Mouse (Mus musculus) forebrain, embryonic 13.5 days (tissue): ENCODE measurements at regions not wholly inside any gene's neighbourhood (a gene's known extent, or its start where the extent isn't known, plus 50 kb on each side); places are given as distances from the start of the nearest gene placed in this dataset.

ENCODE experiments used
- ATAC-seq: fragments of 200-750 bp; cut with Nextera tagmentation; 2 replicates; pipeline ENCODE4 v1.8.0; 2017
- H3K27ac ChIP-seq: fragments of 300-500 bp; sonication (generic); 2 replicates; pipeline ENCODE4 v1.5.1; 2015; ENCODE audit warnings: inconsistent platforms, mild to moderate bottlenecking, moderate library complexity
- H3K27me3 ChIP-seq: fragments of 300-500 bp; sonication (generic); 2 replicates; pipeline ENCODE4 v1.6.1; 2015; ENCODE audit warnings: mild to moderate bottlenecking, inconsistent platforms
- H3K36me3 ChIP-seq: fragments of 300-500 bp; sonication (generic); 2 replicates; pipeline ENCODE4 v1.6.1; 2015; ENCODE audit warnings: mild to moderate bottlenecking, inconsistent platforms; ENCODE audit not compliant: poor library complexity, severe bottlenecking
- H3K4me1 ChIP-seq: fragments of 300-500 bp; sonication (generic); 2 replicates; pipeline ENCODE4 v1.6.1; 2015; ENCODE audit warnings: inconsistent platforms
- H3K4me2 ChIP-seq: fragments of 300-500 bp; sonication (generic); 2 replicates; pipeline ENCODE4 v1.6.1; 2015; ENCODE audit warnings: inconsistent platforms, mild to moderate bottlenecking, moderate library complexity
- H3K4me3 ChIP-seq: fragments of 300-500 bp; sonication (generic); 2 replicates; pipeline ENCODE4 v1.5.1; 2015; ENCODE audit warnings: mild to moderate bottlenecking, inconsistent platforms
- H3K9ac ChIP-seq: fragments of 300-500 bp; sonication (generic); 2 replicates; pipeline ENCODE4 v1.6.1; 2015; ENCODE audit warnings: mild to moderate bottlenecking, inconsistent platforms
- H3K9me3 ChIP-seq: fragments of 300-500 bp; sonication (generic); replicated peaks from 2 replicates; pipeline ENCODE4 v1.6.1; 2016; ENCODE audit warnings: inconsistent platforms
- WGBS: fragments of 180-500 bp; shearing (Covaris S2); methylation state at CpG from one replicate; pipeline ENCODE4 v1.1.7; 2015; 5-methylcytosine and 5-hydroxymethylcytosine counted together

DNA sequence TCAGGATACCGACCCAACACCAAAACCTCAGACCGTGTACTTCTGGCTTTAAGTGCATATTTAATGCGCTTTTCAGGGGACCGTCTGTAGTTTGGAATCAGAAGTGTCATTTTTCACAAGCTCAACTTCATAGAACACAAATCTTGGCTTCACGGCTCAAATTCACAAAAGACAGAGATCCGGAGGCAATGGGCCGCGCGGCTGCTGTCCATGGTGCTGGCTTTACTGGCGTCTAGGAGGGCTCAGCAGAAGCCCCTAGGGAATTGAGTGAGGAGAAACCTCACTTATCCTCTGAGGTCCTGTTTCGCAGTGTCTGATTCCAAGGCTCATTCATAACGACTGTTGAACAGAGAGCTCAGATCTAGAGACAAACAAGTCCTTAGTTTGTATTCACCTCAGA is 196.5 kb upstream of the Ajap1 start:
- no peak overlapping the region for H3K27ac ChIP-seq
- H3K27me3 ChIP-seq: peaks cover 5% of the 10 kb centered on the region; the same call in 1 of the 2 replicates
- H3K9me3 ChIP-seq: no peaks in the 10 kb centered on the region
- H3K4me2 ChIP-seq: no peak overlapping the region
- WGBS: 32% methylated on average over 12 of the region's 12 CpGs
- no peaks in the 10 kb centered on the region for H3K36me3 ChIP-seq
- no peak overlapping the region for H3K4me3 ChIP-seq
- no peak for ATAC-seq
- H3K4me1 ChIP-seq: no peaks in the 10 kb centered on the region
- H3K9ac ChIP-seq: no peak overlapping the region

DNA sequence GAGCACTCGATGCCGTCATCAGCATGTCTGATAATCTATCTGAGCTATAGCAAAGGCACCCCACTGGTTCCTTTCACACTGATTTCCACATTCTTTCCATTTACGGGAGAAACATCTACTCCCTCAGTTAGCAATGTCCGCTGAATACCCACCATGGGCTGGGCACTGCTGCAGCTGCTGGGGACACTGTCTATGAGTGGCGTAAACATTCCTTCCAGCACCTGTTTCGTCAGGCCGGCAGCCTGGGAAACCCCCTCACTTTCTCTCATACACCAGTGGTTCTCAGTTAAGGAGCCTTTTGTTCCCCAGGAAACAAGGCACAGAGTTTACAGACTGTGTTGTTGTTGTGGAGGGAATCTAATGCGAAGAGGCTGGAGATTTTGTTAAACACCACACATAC is 205.8 kb upstream of the Ajap1 start:
- no peak overlapping the region for H3K4me2 ChIP-seq
- no peak for ATAC-seq
- H3K9ac ChIP-seq: no peak overlapping the region
- peaks cover 4% of the 10 kb centered on the region; the same call in 1 of the 2 replicates for H3K4me1 ChIP-seq
- no peaks in the 10 kb centered on the region for H3K36me3 ChIP-seq
- H3K9me3 ChIP-seq: no peaks in the 10 kb centered on the region
- H3K27ac ChIP-seq: no peak overlapping the region
- no peak overlapping the region for H3K4me3 ChIP-seq
- WGBS: 44% methylated on average over 8 of the region's 8 CpGs
- H3K27me3 ChIP-seq: no peaks in the 10 kb centered on the region

DNA sequence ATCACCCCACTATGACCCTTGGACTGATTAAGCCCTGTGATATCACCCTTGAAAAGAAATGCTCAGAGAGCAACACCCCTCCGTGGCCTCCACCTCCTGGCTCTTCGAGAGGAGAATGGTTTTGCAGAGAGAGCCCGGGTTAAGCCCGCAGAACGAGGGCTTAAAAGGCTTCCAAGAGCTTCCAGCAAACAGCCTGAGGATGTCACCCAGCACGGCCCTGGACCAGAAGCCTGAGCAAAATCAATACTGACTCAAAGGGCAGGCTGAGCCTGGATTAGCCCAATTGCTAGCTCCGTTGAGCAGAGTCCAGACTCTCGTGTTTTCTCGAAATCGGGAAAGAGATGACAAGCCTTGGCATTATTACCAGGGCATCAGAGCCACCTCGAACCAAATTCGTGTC is 211.3 kb upstream of the Ajap1 start:
- peaks cover 13% of the 10 kb centered on the region for H3K4me1 ChIP-seq
- no peaks in the 10 kb centered on the region for H3K36me3 ChIP-seq
- H3K27ac ChIP-seq: no peak overlapping the region
- no peaks in the 10 kb centered on the region for H3K9me3 ChIP-seq
- H3K9ac ChIP-seq: no peak overlapping the region
- ATAC-seq: no peak
- H3K4me3 ChIP-seq: no peak overlapping the region
- no peaks in the 10 kb centered on the region for H3K27me3 ChIP-seq
- H3K4me2 ChIP-seq: no peak overlapping the region
- 67% methylated on average over 12 of the region's 12 CpGs for WGBS

DNA sequence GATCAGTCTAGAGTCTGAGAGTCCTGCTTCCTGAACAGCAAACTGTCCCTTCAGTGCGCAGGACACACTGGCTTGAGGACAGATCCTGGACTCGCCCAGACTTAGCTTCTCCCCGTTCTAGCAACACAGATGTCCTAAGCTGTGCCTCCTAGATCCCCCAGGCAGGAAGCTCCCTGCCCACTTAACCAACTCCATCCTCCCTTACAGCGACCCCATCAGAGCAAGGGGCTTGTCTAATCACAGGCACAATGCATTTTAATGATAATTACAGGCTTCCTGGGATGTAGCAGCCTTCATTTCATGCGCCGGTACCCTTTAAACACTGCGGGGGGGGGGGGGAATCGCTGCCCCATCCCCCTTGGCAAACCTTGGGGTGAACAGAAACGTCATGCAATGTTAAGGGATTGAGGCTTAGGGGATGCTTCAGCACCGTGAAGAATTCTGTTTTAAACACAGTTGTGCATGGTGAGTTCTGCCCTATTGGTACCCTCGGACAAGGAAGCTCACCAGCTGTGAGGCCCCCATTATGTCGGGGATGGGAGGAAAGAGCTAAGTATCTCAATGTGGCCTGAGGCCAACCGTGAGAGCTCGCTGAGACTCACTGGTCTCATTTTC is 213.9 kb upstream of the Ajap1 start:
- Histone ChIP-seq H3K9me3 (no peaks in the 10 kb centered on the region), H3K9ac (peak overlapping the region; percentile 31; the same call in 1 of the 2 replicates), H3K4me3 (no peak overlapping the region), H3K27me3 (no peaks in the 10 kb centered on the region), H3K27ac (peak overlapping the region; percentile 25; the same call in 1 of the 2 replicates), H3K36me3 (no peaks in the 10 kb centered on the region), H3K4me1 (peaks cover 13% of the 10 kb centered on the region), H3K4me2 (peak overlapping the region; percentile 33)
- peak; percentile 83 for ATAC-seq
- 9% methylated on average over 14 of the region's 14 CpGs for WGBS

DNA sequence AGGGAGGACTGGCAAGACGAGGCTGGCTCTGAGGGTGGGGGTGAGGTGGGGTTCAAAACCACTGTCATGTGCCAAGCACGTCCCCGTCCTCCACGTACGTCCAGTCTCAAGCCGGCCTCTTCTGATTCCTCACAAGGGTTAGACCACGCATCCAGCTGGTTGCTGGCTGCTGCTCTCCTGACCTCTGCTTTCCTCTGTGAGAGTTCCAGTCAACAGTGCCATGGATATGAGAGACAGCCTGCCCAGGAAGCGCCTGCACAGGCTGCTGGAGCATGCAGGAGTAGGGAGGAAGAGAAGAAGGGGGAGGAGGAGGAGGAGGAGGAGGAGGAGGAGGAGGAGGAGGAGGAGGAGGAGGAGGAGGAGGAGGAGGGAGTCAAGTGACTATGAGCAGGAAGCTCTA is 224.6 kb upstream of the Ajap1 start:
- no peak overlapping the region for H3K27ac ChIP-seq
- H3K9ac ChIP-seq: no peak overlapping the region
- H3K4me3 ChIP-seq: no peak overlapping the region
- no peaks in the 10 kb centered on the region for H3K27me3 ChIP-seq
- no peak for ATAC-seq
- H3K4me1 ChIP-seq: no peaks in the 10 kb centered on the region
- 87% methylated on average over 7 of the region's 8 CpGs for WGBS
- no peak overlapping the region for H3K4me2 ChIP-seq
- H3K9me3 ChIP-seq: no peaks in the 10 kb centered on the region
- no peaks in the 10 kb centered on the region for H3K36me3 ChIP-seq

DNA sequence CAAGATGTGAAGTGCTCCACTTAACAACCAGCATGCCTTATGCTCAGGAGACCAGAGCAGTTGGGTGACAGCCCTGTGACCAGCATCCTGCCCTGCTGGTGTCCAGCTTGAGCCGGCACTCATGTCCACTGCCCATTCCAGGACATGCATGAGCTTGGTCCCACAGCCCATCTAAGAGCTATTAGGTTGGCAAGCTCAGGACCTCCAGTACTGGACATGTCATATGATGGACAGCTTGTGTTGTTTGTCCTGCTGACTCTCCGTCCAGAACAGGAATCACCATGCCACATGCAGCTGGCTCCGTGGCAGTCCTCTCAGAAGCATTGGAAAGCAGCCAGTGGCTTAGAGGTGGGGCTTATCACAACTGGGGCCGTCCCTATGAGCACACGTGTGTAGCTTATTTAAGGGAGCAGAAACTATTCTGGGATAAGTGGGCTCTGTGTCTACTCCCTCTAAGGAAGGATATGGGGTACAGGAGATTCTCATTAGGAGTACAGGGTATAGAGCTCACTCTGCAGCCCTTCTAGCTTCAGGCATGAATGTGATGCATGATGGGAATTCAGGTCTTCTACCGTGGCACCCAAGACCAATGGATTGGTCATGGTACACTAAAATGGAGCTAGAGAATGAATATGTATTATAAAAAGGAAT is 232.5 kb upstream of the Ajap1 start:
- no peaks in the 10 kb centered on the region for H3K9me3 ChIP-seq
- no peak overlapping the region for H3K4me3 ChIP-seq
- H3K27me3 ChIP-seq: no peaks in the 10 kb centered on the region
- H3K9ac ChIP-seq: no peak overlapping the region
- no peaks in the 10 kb centered on the region for H3K36me3 ChIP-seq
- no peak for ATAC-seq
- peaks cover 29% of the 10 kb centered on the region for H3K4me1 ChIP-seq
- H3K4me2 ChIP-seq: no peak overlapping the region
- H3K27ac ChIP-seq: no peak overlapping the region
- WGBS: 62% methylated on average over 6 of the region's 6 CpGs

DNA sequence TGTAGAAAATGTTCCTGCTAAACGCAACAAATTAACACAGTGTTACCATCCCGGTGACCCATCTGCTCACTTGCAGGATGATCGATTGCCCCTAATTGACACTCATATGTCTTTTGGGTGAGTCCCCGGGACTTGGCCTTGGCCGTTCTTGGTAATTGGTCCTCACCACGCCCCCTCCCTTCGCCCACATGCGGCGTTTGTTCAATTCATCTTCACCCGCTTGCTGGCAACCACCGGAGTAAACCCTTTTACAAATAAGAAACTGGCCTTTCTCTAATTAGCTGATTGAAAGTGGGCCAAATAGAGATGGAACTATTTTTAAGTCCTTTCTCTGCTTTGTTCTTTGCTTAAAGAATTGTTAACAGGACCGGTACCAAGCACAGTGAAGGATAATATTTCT is 234.7 kb upstream of the Ajap1 start:
- Histone ChIP-seq H3K36me3 (no peaks in the 10 kb centered on the region), H3K4me2 (no peak overlapping the region), H3K27ac (no peak overlapping the region), H3K4me1 (peaks cover 32% of the 10 kb centered on the region), H3K4me3 (no peak overlapping the region), H3K27me3 (no peaks in the 10 kb centered on the region), H3K9ac (no peak overlapping the region), H3K9me3 (no peaks in the 10 kb centered on the region)
- WGBS: 55% methylated on average over 12 of the region's 12 CpGs
- no peak for ATAC-seq

DNA sequence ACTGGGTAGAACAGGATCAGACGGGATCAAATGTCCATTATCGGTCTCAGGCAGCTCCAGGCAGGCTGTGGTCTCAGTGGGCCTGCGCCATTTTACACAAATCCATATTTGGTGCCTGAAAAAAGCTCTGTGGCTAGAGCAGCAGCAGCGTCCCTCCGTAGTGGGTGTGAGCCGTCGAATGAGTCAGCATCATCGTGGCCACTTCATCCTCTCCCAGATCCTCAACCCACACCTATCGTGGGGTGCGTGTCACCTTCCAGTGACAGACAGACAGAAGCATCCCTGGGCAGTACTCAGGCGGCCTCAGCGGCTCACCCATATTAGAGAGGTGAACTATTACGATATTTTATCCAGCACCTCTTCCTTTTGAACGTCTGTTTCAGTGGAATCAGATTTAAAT is 233.0 kb upstream of the A430005L14Rik start:
- no peak for ATAC-seq
- H3K9me3 ChIP-seq: no peaks in the 10 kb centered on the region
- 92% methylated on average over 14 of the region's 14 CpGs for WGBS

DNA sequence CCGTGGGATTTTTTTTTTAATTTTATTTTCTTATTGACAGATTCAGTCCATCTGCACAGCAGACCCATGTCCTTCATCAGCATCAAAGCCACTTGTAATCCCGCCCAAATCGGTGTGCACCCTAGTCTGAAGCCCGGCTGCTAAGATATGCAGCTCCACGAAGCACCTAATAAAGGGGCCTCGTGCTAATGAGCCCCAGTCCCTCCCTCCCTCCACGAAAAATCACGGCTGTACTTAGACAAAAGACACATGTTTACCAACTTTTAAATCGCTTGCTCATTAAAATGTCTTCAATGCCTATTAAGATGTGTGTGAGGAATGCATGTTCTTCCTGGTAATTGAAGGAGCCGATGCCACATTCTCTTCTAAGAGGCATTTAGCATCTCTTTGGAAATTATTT is 229.8 kb upstream of the A430005L14Rik start:
- H3K4me2 ChIP-seq: no peak overlapping the region
- H3K36me3 ChIP-seq: no peaks in the 10 kb centered on the region
- no peak overlapping the region for H3K27ac ChIP-seq
- no peak overlapping the region for H3K4me3 ChIP-seq
- 0 out of 2 replicates have a peak, but pooled peaks cover 8% of the 10 kb centered on the region for H3K27me3 ChIP-seq
- peaks cover 26% of the 10 kb centered on the region for H3K4me1 ChIP-seq
- H3K9ac ChIP-seq: no peak overlapping the region
- ATAC-seq: no peak
- H3K9me3 ChIP-seq: no peaks in the 10 kb centered on the region
- 27% methylated on average over 10 of the region's 10 CpGs for WGBS

More for the DNA sequence above, 233.0 kb upstream of the A430005L14Rik start:
- Histone ChIP-seq H3K9ac (no peak overlapping the region), H3K4me3 (no peak overlapping the region), H3K36me3 (no peaks in the 10 kb centered on the region), H3K27ac (no peak overlapping the region), H3K4me2 (no peak overlapping the region), H3K4me1 (peaks cover 30% of the 10 kb centered on the region), H3K27me3 (0 out of 2 replicates have a peak, but pooled peaks cover 8% of the 10 kb centered on the region)

DNA sequence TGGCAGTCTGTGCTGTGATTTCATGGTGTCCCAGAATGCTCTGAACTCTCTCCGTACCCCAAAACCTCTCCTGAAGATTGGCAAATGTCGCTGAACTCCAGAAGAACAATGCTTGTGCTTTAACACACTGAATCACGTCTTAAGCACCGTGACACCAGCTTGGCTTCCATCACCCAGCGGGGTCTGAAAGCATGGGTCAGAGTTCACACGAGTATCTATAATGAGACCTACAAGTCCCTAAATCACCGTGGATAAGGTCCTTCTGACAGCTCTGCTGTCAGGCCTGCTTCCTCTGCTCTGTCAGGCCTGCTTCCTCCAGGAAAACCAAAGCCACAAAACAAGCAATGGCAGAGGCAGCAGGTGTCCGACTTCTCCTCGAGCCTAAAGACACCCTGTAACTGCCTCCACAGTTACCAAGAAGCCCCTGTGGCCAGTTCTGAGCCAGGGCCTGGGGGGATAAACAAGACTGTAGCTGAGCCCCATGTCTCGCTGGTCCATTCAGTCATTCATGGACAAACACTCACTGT is 229.1 kb upstream of the A430005L14Rik start:
- no peak for ATAC-seq
- no peak overlapping the region for H3K27ac ChIP-seq
- H3K9me3 ChIP-seq: no peaks in the 10 kb centered on the region
- no peak overlapping the region for H3K9ac ChIP-seq
- no peaks in the 10 kb centered on the region for H3K36me3 ChIP-seq
- H3K4me1 ChIP-seq: peaks cover 26% of the 10 kb centered on the region
- no peak overlapping the region for H3K4me3 ChIP-seq
- H3K4me2 ChIP-seq: no peak overlapping the region
- H3K27me3 ChIP-seq: 0 out of 2 replicates have a peak, but pooled peaks cover 8% of the 10 kb centered on the region
- WGBS: 45% methylated on average over 10 of the region's 10 CpGs

DNA sequence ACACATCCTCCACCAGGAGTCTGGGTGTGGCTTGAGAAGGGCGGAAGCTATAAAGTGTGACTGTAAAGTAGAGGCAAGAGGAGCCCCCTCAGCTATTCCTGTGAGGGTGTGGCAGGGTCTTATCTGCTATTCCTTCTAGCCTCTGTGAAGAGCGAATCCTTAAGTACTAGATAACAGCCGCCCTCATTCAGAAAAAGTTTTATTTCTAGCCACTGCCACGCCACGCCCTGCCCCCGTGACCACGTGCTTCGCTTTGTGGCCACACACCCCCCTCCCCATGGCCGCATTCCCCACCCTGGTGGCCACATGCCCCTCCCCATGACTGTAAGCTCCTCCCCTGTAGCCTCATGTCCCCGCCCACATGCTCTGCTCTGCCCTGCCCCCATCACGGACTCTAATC is 218.9 kb upstream of the A430005L14Rik start:
- Histone ChIP-seq H3K4me3 (no peak overlapping the region), H3K36me3 (no peaks in the 10 kb centered on the region), H3K4me1 (no peaks in the 10 kb centered on the region), H3K27ac (no peak overlapping the region), H3K9ac (no peak overlapping the region), H3K27me3 (no peaks in the 10 kb centered on the region), H3K4me2 (no peak overlapping the region), H3K9me3 (no peaks in the 10 kb centered on the region)
- no peak for ATAC-seq
- WGBS: 90% methylated on average over 11 of the region's 11 CpGs

DNA sequence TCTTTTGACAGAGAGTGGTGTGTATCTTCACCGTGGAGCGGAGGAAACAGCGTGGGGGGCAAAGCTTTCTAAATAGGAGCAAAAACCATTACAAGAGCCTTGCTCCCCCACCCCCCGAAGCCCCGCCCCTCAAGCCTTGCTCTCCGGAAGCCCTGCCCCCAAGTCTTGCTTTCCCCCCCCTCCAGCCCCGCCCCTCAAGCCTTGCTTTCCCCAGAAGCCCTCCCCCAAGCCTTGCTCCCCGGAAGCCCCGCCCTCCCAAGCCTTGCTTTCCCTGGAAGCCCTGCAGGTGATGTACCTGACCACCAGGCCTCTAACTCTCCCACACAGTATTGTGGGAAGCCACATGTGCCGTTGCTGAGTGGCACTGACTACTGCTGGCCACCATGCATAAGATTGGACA is 214.8 kb upstream of the A430005L14Rik start:
- H3K36me3 ChIP-seq: no peaks in the 10 kb centered on the region
- no peaks in the 10 kb centered on the region for H3K4me1 ChIP-seq
- H3K4me3 ChIP-seq: no peak overlapping the region
- 91% methylated on average over 10 of the region's 10 CpGs for WGBS
- ATAC-seq: no peak
- H3K9me3 ChIP-seq: no peaks in the 10 kb centered on the region
- no peak overlapping the region for H3K9ac ChIP-seq
- no peaks in the 10 kb centered on the region for H3K27me3 ChIP-seq
- H3K4me2 ChIP-seq: no peak overlapping the region
- H3K27ac ChIP-seq: no peak overlapping the region
